Mouse (Mus musculus): ENCODE measurements at regions not wholly inside any gene's neighbourhood (a gene's known extent, or its start where the extent isn't known, plus 50 kb on each side); places are given as distances from the start of the nearest gene placed in this dataset.

DNA sequence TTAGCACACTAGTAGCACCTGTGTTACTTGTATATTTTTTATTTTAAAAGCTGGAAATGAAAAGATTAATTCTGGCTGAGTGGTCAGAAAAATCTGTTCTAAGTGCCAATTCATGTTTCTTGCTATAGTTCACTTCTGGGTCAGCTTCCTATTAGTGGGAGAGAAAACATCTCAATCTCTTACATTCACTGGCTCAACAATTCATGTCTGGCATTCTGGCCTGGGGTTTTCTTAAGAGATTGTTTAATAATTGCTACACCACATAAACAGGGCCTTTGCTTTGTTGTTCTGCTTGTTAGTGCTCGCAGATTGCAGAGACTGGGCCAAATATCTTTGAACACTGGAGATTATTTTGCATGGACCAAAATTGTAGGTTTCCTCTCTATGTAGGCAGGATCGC lies 84.2 kb upstream of the Adamts5 start:
- TF ChIP-seq POLR2A (IDR thresholded peaks at IDR 0.05; ENCODE audit: insufficient read length, low read depth), result no peak
- no peak for TF ChIP-seq E2F4 (IDR thresholded peaks at IDR 0.05; ENCODE audit: insufficient read depth)
- TF ChIP-seq MAX (IDR thresholded peaks at IDR 0.05; ENCODE audit: low read depth), result no peak
- TF ChIP-seq MYOD1 (IDR thresholded peaks at IDR 0.05; ENCODE audit: control insufficient read depth in 1 of 3, insufficient read length in 2 of 3, low read depth in 2 of 3), result no peak
- no peak for TF ChIP-seq TCF12 (IDR thresholded peaks at IDR 0.05; ENCODE audit: insufficient read depth, poor library complexity, severe bottlenecking)
- no peak for TF ChIP-seq USF1 (IDR thresholded peaks at IDR 0.05; ENCODE audit: low read depth)
- TF ChIP-seq SRF (IDR thresholded peaks at IDR 0.05; ENCODE audit: control insufficient read depth, insufficient read length, low read depth), result no peak
- TF ChIP-seq POLR2AphosphoS2 (IDR thresholded peaks at IDR 0.05; ENCODE audit: insufficient read length, low read depth), result no peak

Data from myocyte (in vitro differentiated cells).